15 mouse cellular contexts compared by ENCODE assay signal in genomic region chr19:9074424-9074823, GRCm38 (mm10). TPM values are rescaled to one million over a fixed set of nuclear protein-coding genes. Genes with fewer than 3 reads are reported as not detected.
DNase-seq lines count a peak whose midpoint lies in the region; ATAC-seq and TF ChIP-seq lines count a peak whose summit lies in the region.
"Had no signal": no experiment of that assay in that cellular context is flagged by ENCODE, and none has a peak within 500 bp of the region (broad histone marks: within the 10 kb centered on the region; RNA-seq: fewer than 3 reads in every experiment).

No protein-coding gene starts in this region.

- peaks cover 31% of the 10 kb centered on the region in 2 experiments for H3K4me1 ChIP-seq in heart, embryonic 14.5 days (ENCODE audit: control insufficient read depth in 2 of 2, insufficient read depth in 2 of 2, low read length in 2 of 2)
- peaks cover 49% of the 10 kb centered on the region for H3K4me1 ChIP-seq in lung, embryonic 15.5 days
- peaks cover 33% of the 10 kb centered on the region for H3K4me1 ChIP-seq in lung, adult 2 months (ENCODE audit: control insufficient read depth, insufficient read depth, low read length)
- peaks cover 9% of the 10 kb centered on the region; the same call in 1 of the 2 replicates for H3K4me1 ChIP-seq in embryonic facial prominence, embryonic 10.5 days
- peaks cover 35% of the 10 kb centered on the region for H3K4me1 ChIP-seq in stomach, embryonic 15.5 days

- intact Hi-C loops in heart, postnatal 14 days (cut with DNase I) = loop anchor here (5.0 kb wide), 1 partner anchor 42 kb away; no protein-coding TSS in a partner anchor

- no peak for TF ChIP-seq POLR2A in lung, adult 2 months (IDR thresholded peaks at IDR 0.05; ENCODE audit: borderline replicate concordance, extremely low read depth, low read depth, low read length)

- H3K9ac ChIP-seq in heart, embryonic 14.5 days (ENCODE audit: low read length) = no peak overlapping the region
- H3K9ac ChIP-seq in lung, embryonic 15.5 days = no peak overlapping the region
- H3K9ac ChIP-seq in stomach, embryonic 15.5 days = no peak overlapping the region
- H3K9ac ChIP-seq: liver, embryonic 14.5 days had no signal

- TF ChIP-seq CTCF in lung, adult 2 months (IDR thresholded peaks at IDR 0.05; ENCODE audit: insufficient read depth, low read length) = no peak

- H3K27me3 ChIP-seq in heart, embryonic 14.5 days (ENCODE audit: control insufficient read depth, insufficient read depth, low read length) = no peaks in the 10 kb centered on the region
- no peaks in the 10 kb centered on the region for H3K27me3 ChIP-seq in lung, embryonic 15.5 days
- H3K27me3 ChIP-seq in embryonic facial prominence, embryonic 10.5 days (replicated peaks; ENCODE audit: low read depth, poor library complexity, severe bottlenecking) = no peaks in the 10 kb centered on the region
- no peaks in the 10 kb centered on the region for H3K27me3 ChIP-seq in stomach, embryonic 15.5 days (replicated peaks)

- H3K27ac ChIP-seq in heart, embryonic 14.5 days (replicated peaks in 1 of 2; ENCODE audit: control insufficient read depth in 1 of 2, insufficient read depth in 1 of 2, low read depth in 2 of 2, low read length in 2 of 2) = peak overlapping the region; percentile 11 to 46
- H3K27ac ChIP-seq in lung, embryonic 15.5 days = peak overlapping the region; percentile 60
- H3K27ac ChIP-seq in embryonic facial prominence, embryonic 10.5 days (replicated peaks) = 0 out of 2 replicates have a peak overlapping the region, but pooled peaks have one; percentile 30
- peak overlapping the region; percentile 71 for H3K27ac ChIP-seq in stomach, embryonic 15.5 days
- H3K27ac ChIP-seq: hindbrain, embryonic 10.5 days; liver, embryonic 14.5 days had no signal

- H3K9me3 ChIP-seq in heart, embryonic 14.5 days (ENCODE audit: control insufficient read depth, low read length) = no peaks in the 10 kb centered on the region
- no peaks in the 10 kb centered on the region for H3K9me3 ChIP-seq in lung, embryonic 15.5 days
- H3K9me3 ChIP-seq in embryonic facial prominence, embryonic 10.5 days = no peaks in the 10 kb centered on the region
- no peaks in the 10 kb centered on the region for H3K9me3 ChIP-seq in stomach, embryonic 15.5 days
- H3K9me3 ChIP-seq: hindbrain, embryonic 10.5 days had no signal

- DNase-seq in heart, postnatal 14 days = no peak
- DNase-seq in lung, adult 2 months = no peak
- DNase-seq in embryonic facial prominence, embryonic 10.5 days (ENCODE audit: low spot score) = no peak
- DNase-seq in layer of hippocampus, adult 8-10 months (ENCODE audit: low spot score in 2 of 2) = no peak
- no peak for DNase-seq in spleen, postnatal 36 days (ENCODE audit: low spot score in 2 of 2)
- DNase-seq: adrenal gland, postnatal 14 days; cerebellum, adult 11 months; right cerebral cortex, postnatal 25 days had no signal

- ATAC-seq in heart, embryonic 14.5 days (ENCODE audit: insufficient number of reproducible peaks, insufficient read depth, low FRiP score, low read depth) = no peak
- ATAC-seq in lung, embryonic 15.5 days (ENCODE audit: borderline replicate concordance, extremely low read depth, low FRiP score, low TSS enrichment) = no peak
- no peak for ATAC-seq in stomach, embryonic 15.5 days (ENCODE audit: insufficient read depth, low FRiP score, low read depth)

- H3K4me3 ChIP-seq in heart, embryonic 14.5 days (ENCODE audit: control insufficient read depth in 1 of 2, insufficient read depth in 1 of 2, low read depth in 1 of 2, low read length in 2 of 2) = no peak overlapping the region
- H3K4me3 ChIP-seq in lung, embryonic 15.5 days = no peak overlapping the region
- H3K4me3 ChIP-seq in lung, adult 2 months (replicated peaks; ENCODE audit: extremely low read depth, low read depth, low read length) = no peak overlapping the region
- no peak overlapping the region for H3K4me3 ChIP-seq in embryonic facial prominence, embryonic 10.5 days
- no peak overlapping the region for H3K4me3 ChIP-seq in stomach, embryonic 15.5 days (replicated peaks)
- H3K4me3 ChIP-seq: hindbrain, embryonic 10.5 days had no signal

- no peak overlapping the region for H3K4me2 ChIP-seq in heart, embryonic 14.5 days (ENCODE audit: low read length)
- no peak overlapping the region for H3K4me2 ChIP-seq in lung, embryonic 15.5 days
- no peak overlapping the region for H3K4me2 ChIP-seq in stomach, embryonic 15.5 days

- WGBS in heart, embryonic 14.5 days = 72% methylated on average over 4 of the region's 4 CpGs
- WGBS in lung, embryonic 15.5 days = 56% methylated on average over 4 of the region's 4 CpGs
- WGBS in lung, adult 2 months = 51% methylated on average over 4 of the region's 4 CpGs
- 79% methylated on average over 4 of the region's 4 CpGs for WGBS in embryonic facial prominence, embryonic 10.5 days
- whole genome bisulfite sequencing in stomach, embryonic 15.5 days = 54% methylated on average over 4 of the region's 4 CpGs

- no peaks in the 10 kb centered on the region for H3K36me3 ChIP-seq in heart, embryonic 14.5 days (ENCODE audit: control insufficient read depth, insufficient read depth, low read length)
- no peaks in the 10 kb centered on the region for H3K36me3 ChIP-seq in lung, embryonic 15.5 days
- H3K36me3 ChIP-seq in embryonic facial prominence, embryonic 10.5 days (replicated peaks) = no peaks in the 10 kb centered on the region
- H3K36me3 ChIP-seq in stomach, embryonic 15.5 days = no peaks in the 10 kb centered on the region
- H3K36me3 ChIP-seq: hindbrain, embryonic 10.5 days had no signal

RNA-seq across cellular contexts. Expression of gene Scgb1a1, which starts 13.3 kb away (rescaled TPM):
- polyA plus RNA-seq in heart, embryonic 14.5 days (2014; fragmentation: Nextera tagmentation; extraction: Ambion mirVana) = not detected in 2 replicates
- 100 to 1,000 TPM in 1 of 2 experiments, not detected in 1; 233 TPM for total RNA-seq in heart, postnatal 14 days (2021)
- polyA plus RNA-seq in lung, embryonic 15.5 days (2015; fragmentation: Nextera tagmentation; extraction: Ambion mirVana) = 5.1 and 8.7 TPM in 2 replicates
- polyA plus RNA-seq in lung, adult 2 months (2012; rRNA removed) = 138,577 and 142,361 TPM in 2 replicates
- not detected in 2 replicates for polyA plus RNA-seq in embryonic facial prominence, embryonic 10.5 days (2016; fragmentation: Nextera tagmentation; extraction: Ambion mirVana)
- polyA plus RNA-seq in stomach, embryonic 15.5 days (2015; fragmentation: Nextera tagmentation; extraction: Ambion mirVana) = not detected in 2 replicates
- total RNA-seq in layer of hippocampus, adult 8-10 months (2022) = not detected
- total RNA-seq: layer of hippocampus, postnatal 10 days; left cerebral cortex, postnatal 36 days had no signal
- polyA plus RNA-seq: hindbrain, embryonic 10.5 days; liver, embryonic 14.5 days had no signal

Comparison
In these comparisons a context has a peak if more than half of its experiments do, and no peak if none do; other contexts are left out.
1. RNA of gene Scgb1a1, which starts 13.3 kb away (polyA plus RNA-seq): 138,577 to 142,361 TPM in lung, adult 2 months; 5.1 to 8.7 TPM in lung, embryonic 15.5 days, not detected in stomach, embryonic 15.5 days, not detected in heart, embryonic 14.5 days and not detected in embryonic facial prominence, embryonic 10.5 days; every median in the first group is over 1,000 times any median in the second.
2. Peak in every context shown above with its lines, with median percentiles within 50 percentile points of each other: H3K27ac ChIP-seq.